Mouse (Mus musculus) heart, embryonic 11.5 days (tissue): ENCODE results near the gene Gsn. TPM values are rescaled to one million over a fixed set of nuclear protein-coding genes. Genes with fewer than 3 reads are reported as not detected.

ENCODE experiments used
- ATAC-seq: fragments of 200-750 bp; cut with Nextera tagmentation; replicated peaks from 2 replicates; pipeline ENCODE4 v1.8.0; 2017; ENCODE audit warnings: moderate library complexity; ENCODE audit not compliant: insufficient number of reproducible peaks, low FRiP score, low TSS enrichment
- H3K27ac ChIP-seq: fragments of 300-500 bp; sonication (generic); 2 replicates; pipeline ENCODE4 v1.5.1; 2014; ENCODE audit warnings: mild to moderate bottlenecking, low read depth, low read length
- H3K27me3 ChIP-seq: fragments of 300-500 bp; sonication (generic); 2 replicates; pipeline ENCODE4 v1.6.1; 2014; ENCODE audit warnings: mild to moderate bottlenecking, low read length, mixed read lengths; ENCODE audit not compliant: control insufficient read depth, insufficient read depth
- H3K36me3 ChIP-seq: fragments of 300-500 bp; sonication (generic); 2 replicates; pipeline ENCODE4 v1.6.1; 2014; ENCODE audit warnings: mild to moderate bottlenecking, low read length, moderate library complexity, mixed read lengths; ENCODE audit not compliant: control insufficient read depth, insufficient read depth
- H3K4me1 ChIP-seq: fragments of 300-500 bp; sonication (generic); 2 replicates; pipeline ENCODE4 v1.6.1; 2014; ENCODE audit warnings: low read length; ENCODE audit not compliant: control insufficient read depth, insufficient read depth
- H3K4me2 ChIP-seq: fragments of 300-500 bp; sonication (generic); 2 replicates; pipeline ENCODE4 v1.6.1; 2014; ENCODE audit warnings: mild to moderate bottlenecking, moderate library complexity
- H3K4me3 ChIP-seq: fragments of 300-500 bp; sonication (generic); 2 replicates; pipeline ENCODE4 v1.5.1; 2014; ENCODE audit warnings: low read depth, low read length
- H3K9ac ChIP-seq: fragments of 300-500 bp; sonication (generic); 2 replicates; pipeline ENCODE4 v1.6.1; 2014; ENCODE audit warnings: mild to moderate bottlenecking, low read depth, low read length, moderate library complexity
- H3K9me3 ChIP-seq: fragments of 300-500 bp; sonication (generic); replicated peaks from 2 replicates; pipeline ENCODE4 v1.6.1; 2016; ENCODE audit warnings: low read length; ENCODE audit not compliant: control insufficient read depth
- WGBS: fragments of 180-500 bp; shearing (Covaris S2); extraction: QIAGEN DNeasy Blood & Tissue Kit; methylation state at CpG from one replicate; pipeline ENCODE4 v1.1.7; 2014; ENCODE audit not compliant: insufficient replicate concordance; 5-methylcytosine and 5-hydroxymethylcytosine counted together
- polyA plus RNA-seq: library from polyadenylated mRNA; unstranded; fragments of >200 nt; fragmentation: Nextera tagmentation; extraction: Ambion mirVana; gene quantifications from 2 replicates; pipeline ENCODE4 v1.2.1, GENCODE M21; 2014

Gene Gsn
- polyA plus RNA-seq, 1 experiment from 2014 or later, result 116 TPM

GRCm38 (mm10) chr2:35317604-35318003 lies 61.4 kb downstream of the Gsn start:
- H3K9me3 ChIP-seq, result no peaks in the 10 kb centered on the region
- H3K36me3 ChIP-seq, result no peaks in the 10 kb centered on the region
- H3K4me3 ChIP-seq, result no peak overlapping the region
- no peak overlapping the region for H3K9ac ChIP-seq
- peak overlapping the region; percentile 42 for H3K4me2 ChIP-seq
- 34% methylated on average over 4 of the region's 4 CpGs for WGBS
- no peak overlapping the region for H3K27ac ChIP-seq
- no peaks in the 10 kb centered on the region for H3K27me3 ChIP-seq
- H3K4me1 ChIP-seq, result peaks cover 27% of the 10 kb centered on the region
- ATAC-seq, result peak; percentile 79

GRCm38 (mm10) chr2:35318405-35318804 lies 62.2 kb downstream of the Gsn start:
- Histone ChIP-seq H3K27ac (no peak overlapping the region), H3K27me3 (no peaks in the 10 kb centered on the region), H3K9me3 (no peaks in the 10 kb centered on the region), H3K4me1 (peaks cover 30% of the 10 kb centered on the region), H3K9ac (no peak overlapping the region), H3K4me3 (no peak overlapping the region), H3K36me3 (no peaks in the 10 kb centered on the region), H3K4me2 (peak overlapping the region; percentile 20; the same call in 1 of the 2 replicates)
- 37% methylated on average over 12 of the region's 12 CpGs for WGBS
- no peak for ATAC-seq

- H3K4me1 ChIP-seq, result peaks cover 30% of the 10 kb centered on the region
- no peaks in the 10 kb centered on the region for H3K36me3 ChIP-seq
- no peak overlapping the region for H3K27ac ChIP-seq
- WGBS, result 95% methylated on average over 15 of the region's 15 CpGs
- no peak overlapping the region for H3K4me2 ChIP-seq
- H3K27me3 ChIP-seq, result no peaks in the 10 kb centered on the region
- no peak overlapping the region for H3K4me3 ChIP-seq
- no peak for ATAC-seq
- no peak overlapping the region for H3K9ac ChIP-seq
- no peaks in the 10 kb centered on the region for H3K9me3 ChIP-seq
These were observed 64.2 kb downstream of the Gsn start for GRCm38 (mm10) chr2:35320399-35320798.

GRCm38 (mm10) chr2:35322404-35323164 lies 66.4 kb downstream of the Gsn start:
- H3K4me2 ChIP-seq, result no peak overlapping the region
- no peaks in the 10 kb centered on the region for H3K27me3 ChIP-seq
- H3K27ac ChIP-seq, result no peak overlapping the region
- WGBS, result 75% methylated on average over 10 of the region's 10 CpGs
- H3K4me3 ChIP-seq, result no peak overlapping the region
- H3K36me3 ChIP-seq, result no peaks in the 10 kb centered on the region
- no peak for ATAC-seq
- H3K9ac ChIP-seq, result no peak overlapping the region
- H3K9me3 ChIP-seq, result no peaks in the 10 kb centered on the region
- H3K4me1 ChIP-seq, result peaks cover 24% of the 10 kb centered on the region

GRCm38 (mm10) chr2:35325930-35326329 lies 69.8 kb downstream of the Gsn start:
- Histone ChIP-seq H3K4me3 (no peak overlapping the region), H3K9ac (no peak overlapping the region), H3K9me3 (no peaks in the 10 kb centered on the region), H3K27ac (no peak overlapping the region), H3K27me3 (no peaks in the 10 kb centered on the region), H3K4me1 (peaks cover 13% of the 10 kb centered on the region), H3K4me2 (no peak overlapping the region), H3K36me3 (no peaks in the 10 kb centered on the region)
- 0 out of 2 replicates have a peak, but pooled peaks have one; percentile 31 for ATAC-seq
- WGBS, result 61% methylated on average over 10 of the region's 10 CpGs

GRCm38 (mm10) chr2:35326931-35327330 lies 70.8 kb downstream of the Gsn start:
- Histone ChIP-seq H3K36me3 (no peaks in the 10 kb centered on the region), H3K4me2 (no peak overlapping the region), H3K27ac (no peak overlapping the region), H3K27me3 (no peaks in the 10 kb centered on the region), H3K9ac (no peak overlapping the region), H3K4me3 (no peak overlapping the region), H3K9me3 (no peaks in the 10 kb centered on the region), H3K4me1 (peaks cover 13% of the 10 kb centered on the region)
- ATAC-seq, result no peak
- 61% methylated on average over 1 of the region's 1 CpGs for WGBS

- Histone ChIP-seq H3K4me2 (no peak overlapping the region), H3K9ac (no peak overlapping the region), H3K27me3 (no peaks in the 10 kb centered on the region), H3K36me3 (no peaks in the 10 kb centered on the region), H3K27ac (no peak overlapping the region), H3K4me3 (no peak overlapping the region), H3K9me3 (no peaks in the 10 kb centered on the region), H3K4me1 (peaks cover 7% of the 10 kb centered on the region)
- 57% methylated on average over 10 of the region's 10 CpGs for WGBS
- ATAC-seq, result no peak
These were observed 71.4 kb downstream of the Gsn start for GRCm38 (mm10) chr2:35327583-35327982.

GRCm38 (mm10) chr2:35328064-35328792 lies 72.0 kb downstream of the Gsn start:
- H3K27ac ChIP-seq, result no peak overlapping the region
- no peak for ATAC-seq
- H3K27me3 ChIP-seq, result no peaks in the 10 kb centered on the region
- no peak overlapping the region for H3K4me3 ChIP-seq
- no peaks in the 10 kb centered on the region for H3K36me3 ChIP-seq
- no peaks in the 10 kb centered on the region for H3K9me3 ChIP-seq
- peaks cover 3% of the 10 kb centered on the region; the same call in 1 of the 2 replicates for H3K4me1 ChIP-seq
- no peak overlapping the region for H3K4me2 ChIP-seq
- no peak overlapping the region for H3K9ac ChIP-seq
- WGBS, result 49% methylated on average over 11 of the region's 11 CpGs
